Mouse (Mus musculus): ENCODE measurements around the gene Zmynd8. TPM values are rescaled to one million over a fixed set of nuclear protein-coding genes. Genes with fewer than 3 reads are reported as not detected.
A peak's percentile ranks its signal among the peaks of the same experiment; 100 is the strongest.

The Zmynd8 gene
- polyA plus RNA-seq, 1 experiment = 85.5 TPM

DNA sequence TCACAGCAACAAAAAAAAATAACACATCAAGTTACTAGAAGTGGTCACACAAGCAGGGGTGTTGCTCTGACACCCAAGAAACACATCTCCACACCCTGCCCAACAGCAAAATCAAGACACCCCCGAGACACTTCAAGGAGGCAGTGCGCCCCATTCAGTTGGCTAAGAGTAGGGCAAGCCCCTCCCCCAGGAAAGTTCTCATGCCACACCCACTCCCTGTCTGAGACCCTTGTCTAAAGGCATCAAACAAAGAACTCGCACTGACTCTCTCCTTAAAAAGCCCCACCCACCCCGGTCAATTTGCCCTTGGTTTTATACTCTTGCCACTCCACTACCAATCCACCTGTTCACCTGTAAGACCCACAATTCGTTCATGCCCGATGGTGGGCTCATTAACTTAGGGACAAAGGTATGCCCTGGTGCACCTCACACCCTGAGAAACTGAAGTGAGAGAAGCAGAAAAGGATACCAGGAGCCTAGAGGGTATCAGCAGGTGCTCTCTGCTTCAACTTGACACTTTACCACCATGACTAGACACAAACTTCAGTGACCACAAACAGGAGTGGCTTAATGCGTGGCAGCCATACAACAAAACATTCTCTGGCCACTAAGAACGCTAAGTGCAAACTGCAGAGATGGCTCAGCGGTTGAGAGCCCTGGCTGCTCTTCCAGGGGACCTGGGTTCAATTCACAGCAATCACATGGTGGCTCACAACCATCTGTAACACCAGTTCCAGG is 45.8 kb downstream of the Zmynd8 start:
- WGBS = 85% methylated on average over 9 of the region's 9 CpGs
- peak overlapping the region; percentile 68 for H3K27ac ChIP-seq (ENCODE audit: insufficient read depth, low read length)
- peak in 1 of 2 experiments; percentile 29 for DNase-seq
- H3K4me1 ChIP-seq (ENCODE audit: control insufficient read depth, insufficient read depth, low read length) = peaks cover 58% of the 10 kb centered on the region
- TF ChIP-seq CTCF (IDR thresholded peaks at IDR 0.05; ENCODE audit: borderline replicate concordance, insufficient read depth, low read depth, low read length) (no peak), POLR2A (IDR thresholded peaks at IDR 0.05; ENCODE audit: borderline replicate concordance, insufficient read depth, low read length) (no peak)
- no peak overlapping the region for H3K4me3 ChIP-seq (replicated peaks; ENCODE audit: insufficient read depth, low read depth, low read length)
- H3K27me3 ChIP-seq (ENCODE audit: control insufficient read depth, insufficient read depth, low read length) = no peaks in the 10 kb centered on the region

- H3K27ac ChIP-seq (ENCODE audit: insufficient read depth, low read length) = peak overlapping the region; percentile 68
- H3K27me3 ChIP-seq (ENCODE audit: control insufficient read depth, insufficient read depth, low read length) = no peaks in the 10 kb centered on the region
- peaks cover 52% of the 10 kb centered on the region for H3K4me1 ChIP-seq (ENCODE audit: control insufficient read depth, insufficient read depth, low read length)
- 45% methylated on average over 11 of the region's 11 CpGs for WGBS
- DNase-seq = peak in 1 of 2 experiments; percentile 47
- TF ChIP-seq POLR2A (IDR thresholded peaks at IDR 0.05; ENCODE audit: borderline replicate concordance, insufficient read depth, low read length) (no peak), CTCF (IDR thresholded peaks at IDR 0.05; ENCODE audit: borderline replicate concordance, insufficient read depth, low read depth, low read length) (no peak)
- H3K4me3 ChIP-seq (replicated peaks; ENCODE audit: insufficient read depth, low read depth, low read length) = no peak overlapping the region
Observed at GRCm38 (mm10) chr2:165852453-165852852, 46.4 kb downstream of the Zmynd8 start.

- Histone ChIP-seq H3K27me3 (ENCODE audit: control insufficient read depth, insufficient read depth, low read length) (no peaks in the 10 kb centered on the region), H3K4me1 (ENCODE audit: control insufficient read depth, insufficient read depth, low read length) (peaks cover 49% of the 10 kb centered on the region), H3K4me3 (replicated peaks; ENCODE audit: insufficient read depth, low read depth, low read length) (no peak overlapping the region), H3K27ac (ENCODE audit: insufficient read depth, low read length) (peak overlapping the region; percentile 68)
- WGBS = 30% methylated on average over 13 of the region's 13 CpGs
- DNase-seq = peak; percentile 67 to 71
- no peak for TF ChIP-seq CTCF (IDR thresholded peaks at IDR 0.05; ENCODE audit: borderline replicate concordance, insufficient read depth, low read depth, low read length)
- no peak for TF ChIP-seq POLR2A (IDR thresholded peaks at IDR 0.05; ENCODE audit: borderline replicate concordance, insufficient read depth, low read length)
Observed at GRCm38 (mm10) chr2:165851811-165852415, 46.9 kb downstream of the Zmynd8 start.

DNA sequence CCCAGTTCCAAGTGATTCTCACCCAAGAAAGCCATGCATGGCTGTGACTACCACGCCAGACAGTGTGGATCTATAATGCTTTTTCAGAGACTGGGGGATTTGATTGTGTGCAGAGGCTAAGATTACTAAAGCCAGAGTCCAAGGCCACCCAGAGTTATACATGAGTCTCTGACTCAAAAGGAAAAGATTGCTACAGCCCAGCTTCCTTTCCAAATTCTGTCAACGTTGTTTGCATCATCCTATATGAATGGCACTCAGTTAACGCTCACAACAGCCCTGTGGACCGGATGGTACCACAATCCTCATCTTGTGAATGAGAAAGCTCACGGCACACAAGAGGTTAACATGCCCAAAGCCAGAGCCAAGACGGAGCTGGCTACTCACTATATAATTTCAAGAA is 48.0 kb downstream of the Zmynd8 start:
- no peak overlapping the region; the same call in 1 of the 2 replicates for H3K27ac ChIP-seq (ENCODE audit: insufficient read depth, low read length)
- no peak overlapping the region for H3K4me3 ChIP-seq (replicated peaks; ENCODE audit: insufficient read depth, low read depth, low read length)
- no peaks in the 10 kb centered on the region for H3K27me3 ChIP-seq (ENCODE audit: control insufficient read depth, insufficient read depth, low read length)
- 78% methylated on average over 6 of the region's 6 CpGs for WGBS
- TF ChIP-seq CTCF (IDR thresholded peaks at IDR 0.05; ENCODE audit: borderline replicate concordance, insufficient read depth, low read depth, low read length) (no peak), POLR2A (IDR thresholded peaks at IDR 0.05; ENCODE audit: borderline replicate concordance, insufficient read depth, low read length) (no peak)
- H3K4me1 ChIP-seq (ENCODE audit: control insufficient read depth, insufficient read depth, low read length) = peaks cover 48% of the 10 kb centered on the region
- no peak for DNase-seq

DNA sequence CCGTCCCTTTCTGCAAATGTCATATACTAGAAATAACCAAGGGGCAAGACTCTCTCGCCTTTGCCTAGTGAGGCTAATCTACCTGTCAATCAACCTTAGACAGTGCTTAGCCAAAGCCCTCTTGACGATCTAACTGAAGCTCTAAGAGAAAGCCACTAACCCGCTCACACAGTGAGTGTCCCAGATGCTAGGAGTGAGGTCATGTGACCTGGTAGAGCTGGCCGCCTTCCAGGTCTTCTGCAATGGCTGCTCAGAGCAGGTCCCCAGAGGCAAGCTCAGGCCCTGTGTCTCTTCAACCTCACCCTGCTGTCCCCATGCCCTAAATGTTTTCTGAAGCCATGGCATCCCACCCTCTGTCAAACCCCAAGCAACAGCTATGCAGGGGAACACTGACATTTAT is 49.7 kb downstream of the Zmynd8 start:
- Histone ChIP-seq H3K4me1 (ENCODE audit: control insufficient read depth, insufficient read depth, low read length) (peaks cover 44% of the 10 kb centered on the region), H3K27me3 (ENCODE audit: control insufficient read depth, insufficient read depth, low read length) (no peaks in the 10 kb centered on the region), H3K4me3 (replicated peaks; ENCODE audit: insufficient read depth, low read depth, low read length) (no peak overlapping the region), H3K27ac (ENCODE audit: insufficient read depth, low read length) (no peak overlapping the region)
- TF ChIP-seq CTCF (IDR thresholded peaks at IDR 0.05; ENCODE audit: borderline replicate concordance, insufficient read depth, low read depth, low read length) (no peak), POLR2A (IDR thresholded peaks at IDR 0.05; ENCODE audit: borderline replicate concordance, insufficient read depth, low read length) (no peak)
- 21% methylated on average over 5 of the region's 5 CpGs for WGBS
- peak; percentile 70 to 75 for DNase-seq

DNA sequence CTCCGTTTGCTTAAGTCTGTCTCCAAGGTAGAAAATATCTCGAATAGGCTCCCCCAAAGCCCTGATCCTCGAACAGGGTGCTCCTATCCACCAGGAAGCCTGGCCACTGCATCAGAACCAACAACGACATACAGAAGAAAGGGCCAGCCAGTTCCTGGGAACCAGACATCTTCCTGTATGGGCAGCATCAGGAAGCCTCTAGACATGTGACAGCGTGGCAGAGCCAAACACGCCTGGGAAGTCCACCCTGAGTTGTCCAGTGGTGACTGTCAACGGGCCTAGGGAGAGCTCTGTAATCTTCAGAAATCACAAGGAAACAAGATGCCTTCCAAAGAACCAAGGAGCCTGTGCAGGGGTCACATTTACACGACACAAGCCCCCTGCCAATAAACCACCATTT is 52.0 kb downstream of the Zmynd8 start:
- Histone ChIP-seq H3K27me3 (ENCODE audit: control insufficient read depth, insufficient read depth, low read length) (no peaks in the 10 kb centered on the region), H3K4me3 (replicated peaks; ENCODE audit: insufficient read depth, low read depth, low read length) (no peak overlapping the region), H3K27ac (ENCODE audit: insufficient read depth, low read length) (no peak overlapping the region), H3K4me1 (ENCODE audit: control insufficient read depth, insufficient read depth, low read length) (peaks cover 34% of the 10 kb centered on the region)
- no peak for DNase-seq
- TF ChIP-seq POLR2A (IDR thresholded peaks at IDR 0.05; ENCODE audit: borderline replicate concordance, insufficient read depth, low read length) (no peak), CTCF (IDR thresholded peaks at IDR 0.05; ENCODE audit: borderline replicate concordance, insufficient read depth, low read depth, low read length) (no peak)
- 46% methylated on average over 8 of the region's 8 CpGs for WGBS

DNA sequence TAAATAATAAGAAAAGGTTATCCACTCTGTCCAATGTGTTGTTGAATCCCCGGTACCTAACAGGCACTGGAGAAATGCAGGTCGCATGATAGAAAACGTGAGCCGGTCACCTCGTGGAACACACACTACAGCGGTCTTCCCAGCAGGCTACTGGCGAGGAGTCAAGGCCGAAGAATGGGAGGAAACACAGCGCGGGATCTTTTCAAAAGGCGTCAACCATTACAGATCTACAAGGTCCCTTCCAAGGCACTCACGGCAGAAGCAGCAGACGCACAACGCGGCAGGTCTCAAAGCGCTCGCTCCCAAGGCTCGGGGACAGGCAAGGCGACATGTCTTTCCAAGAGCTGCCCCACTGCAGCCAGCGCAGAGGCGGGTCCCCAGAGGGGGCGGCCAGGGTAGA is 53.3 kb downstream of the Zmynd8 start:
- peaks cover 29% of the 10 kb centered on the region for H3K4me1 ChIP-seq (ENCODE audit: control insufficient read depth, insufficient read depth, low read length)
- no peak overlapping the region for H3K27ac ChIP-seq (ENCODE audit: insufficient read depth, low read length)
- no peaks in the 10 kb centered on the region for H3K27me3 ChIP-seq (ENCODE audit: control insufficient read depth, insufficient read depth, low read length)
- peak; percentile 77 to 79 for DNase-seq
- H3K4me3 ChIP-seq (replicated peaks; ENCODE audit: insufficient read depth, low read depth, low read length) = no peak overlapping the region
- 17% methylated on average over 22 of the region's 22 CpGs for WGBS
- no peak for TF ChIP-seq CTCF (IDR thresholded peaks at IDR 0.05; ENCODE audit: borderline replicate concordance, insufficient read depth, low read depth, low read length)
- no peak for TF ChIP-seq POLR2A (IDR thresholded peaks at IDR 0.05; ENCODE audit: borderline replicate concordance, insufficient read depth, low read length)

- H3K27ac ChIP-seq (ENCODE audit: insufficient read depth, low read length) = no peak overlapping the region
Observed at GRCm38 (mm10) chr2:165843350-165843749, 55.5 kb downstream of the Zmynd8 start.

More at GRCm38 (mm10) chr2:165843350-165843749, 55.5 kb downstream of the Zmynd8 start:
- TF ChIP-seq POLR2A (IDR thresholded peaks at IDR 0.05; ENCODE audit: borderline replicate concordance, insufficient read depth, low read length) (no peak), CTCF (IDR thresholded peaks at IDR 0.05; ENCODE audit: borderline replicate concordance, insufficient read depth, low read depth, low read length) (no peak)
- Histone ChIP-seq H3K4me1 (ENCODE audit: control insufficient read depth, insufficient read depth, low read length) (peaks cover 25% of the 10 kb centered on the region), H3K27me3 (ENCODE audit: control insufficient read depth, insufficient read depth, low read length) (no peaks in the 10 kb centered on the region), H3K4me3 (replicated peaks; ENCODE audit: insufficient read depth, low read depth, low read length) (no peak overlapping the region)
- 94% methylated on average over 6 of the region's 6 CpGs for WGBS
- no peak for DNase-seq
